Mouse (Mus musculus) neural tube, embryonic 13.5 days (tissue): ENCODE results near the gene Pdcl3. TPM values are rescaled to one million over a fixed set of nuclear protein-coding genes. Genes with fewer than 3 reads are reported as not detected.
A peak's percentile ranks its signal among the peaks of the same experiment; 100 is the strongest.

Experiments used
- ATAC-seq: fragments of 200-750 bp; cut with Nextera tagmentation; 2 replicates; pipeline ENCODE4 v1.8.0; 2017; ENCODE audit warnings: low read depth, mild to moderate bottlenecking, moderate TSS enrichment, moderate library complexity
- H3K27ac ChIP-seq: fragments of 300-500 bp; sonication (generic); replicated peaks from 2 replicates; pipeline ENCODE4 v1.5.1; 2015; ENCODE audit warnings: moderate library complexity, mild to moderate bottlenecking, inconsistent platforms
- H3K27me3 ChIP-seq: fragments of 300-500 bp; sonication (generic); 2 replicates; pipeline ENCODE4 v1.6.1; 2015; ENCODE audit warnings: mild to moderate bottlenecking, inconsistent platforms
- H3K36me3 ChIP-seq: fragments of 300-500 bp; sonication (generic); 2 replicates; pipeline ENCODE4 v1.6.1; 2015; ENCODE audit warnings: mild to moderate bottlenecking, inconsistent platforms
- H3K4me1 ChIP-seq: fragments of 300-500 bp; sonication (generic); replicated peaks from 2 replicates; pipeline ENCODE4 v1.6.1; 2015; ENCODE audit warnings: inconsistent platforms
- H3K4me2 ChIP-seq: fragments of 300-500 bp; sonication (generic); 2 replicates; pipeline ENCODE4 v1.6.1; 2015; ENCODE audit warnings: inconsistent platforms, mild to moderate bottlenecking, moderate library complexity
- H3K4me3 ChIP-seq: fragments of 300-500 bp; sonication (generic); 2 replicates; pipeline ENCODE4 v1.5.1; 2015; ENCODE audit warnings: mild to moderate bottlenecking, inconsistent platforms
- H3K9ac ChIP-seq: fragments of 300-500 bp; sonication (generic); 2 replicates; pipeline ENCODE4 v1.6.1; 2015; ENCODE audit warnings: moderate library complexity, mild to moderate bottlenecking, inconsistent platforms
- H3K9me3 ChIP-seq: fragments of 300-500 bp; sonication (generic); 2 replicates; pipeline ENCODE4 v1.6.1; 2016; ENCODE audit warnings: inconsistent platforms
- WGBS: fragments of 180-500 bp; shearing (Covaris S2); methylation state at CpG from one replicate; pipeline ENCODE4 v1.1.7; 2015; 5-methylcytosine and 5-hydroxymethylcytosine counted together
- polyA plus RNA-seq: library from polyadenylated mRNA; unstranded; fragments of >200 nt; fragmentation: Nextera tagmentation; extraction: Ambion mirVana; gene quantifications from 2 replicates; pipeline ENCODE4 v1.2.1, GENCODE M21; 2015

Pdcl3 gene
- polyA plus RNA-seq: 181 and 190 TPM in 2 replicates

DNA sequence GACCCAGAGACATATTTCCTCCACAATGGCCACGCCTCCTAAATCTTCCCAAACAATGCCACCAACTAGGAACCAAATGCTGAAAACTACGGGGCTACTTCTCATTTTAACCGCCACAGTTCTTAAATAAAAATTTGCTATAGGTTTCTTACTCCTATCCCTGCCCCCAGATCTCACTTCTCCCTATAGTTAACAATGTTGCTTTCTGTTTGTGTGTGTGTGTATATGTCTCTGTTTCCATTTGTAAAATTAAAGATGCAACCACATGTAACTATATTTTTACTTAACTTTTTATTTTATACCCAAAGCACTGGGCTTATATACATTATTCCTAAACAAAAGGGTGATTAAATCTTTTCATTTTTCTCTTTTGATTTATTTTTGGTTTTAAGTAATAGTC, at the start of gene Pdcl3:
Gene Pdcl3 (plus strand): TSS at position 301 of the 400 bp plus-strand sequence.
- ATAC-seq: no peak
- H3K36me3 ChIP-seq: no peaks in the 10 kb centered on the region
- no peaks in the 10 kb centered on the region for H3K9me3 ChIP-seq
- H3K4me3 ChIP-seq: no peak within 1 kb of the TSS
- no peak within 1 kb of the TSS for H3K9ac ChIP-seq
- peaks cover 23% of the 10 kb centered on the region for H3K4me1 ChIP-seq
- no peak within 1 kb of the TSS for H3K27ac ChIP-seq
- WGBS: 84% methylated on average over 3 of the region's 3 CpGs
- H3K27me3 ChIP-seq: no peaks in the 10 kb centered on the region
- no peak within 1 kb of the TSS for H3K4me2 ChIP-seq

DNA sequence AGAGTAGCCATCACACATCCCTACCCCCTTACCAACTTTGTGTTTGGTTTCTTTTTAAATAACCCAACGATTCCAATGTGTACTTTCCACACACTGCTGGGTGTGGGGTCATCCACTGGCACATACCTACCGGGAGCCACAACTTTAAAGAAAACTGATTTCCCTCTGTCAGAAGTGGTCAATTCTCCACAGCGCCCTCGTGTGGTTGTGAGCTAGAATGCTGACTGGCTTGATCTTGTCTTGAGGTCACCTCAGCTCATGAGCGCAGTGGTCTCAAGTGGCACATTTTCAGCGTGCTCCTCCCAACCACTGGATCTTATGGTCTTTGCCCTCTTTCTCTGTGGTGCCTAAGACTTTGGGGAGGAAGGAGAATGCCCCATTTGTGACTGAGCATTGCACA, 48.6 kb upstream of the Pdcl3 start:
- no peak overlapping the region for H3K9ac ChIP-seq
- no peak overlapping the region for H3K27ac ChIP-seq
- H3K27me3 ChIP-seq: 0 out of 2 replicates have a peak, but pooled peaks cover 10% of the 10 kb centered on the region
- WGBS: 22% methylated on average over 6 of the region's 6 CpGs
- H3K4me3 ChIP-seq: no peak overlapping the region
- H3K9me3 ChIP-seq: no peaks in the 10 kb centered on the region
- no peak overlapping the region for H3K4me2 ChIP-seq
- no peaks in the 10 kb centered on the region for H3K4me1 ChIP-seq
- no peak for ATAC-seq
- no peaks in the 10 kb centered on the region for H3K36me3 ChIP-seq

DNA sequence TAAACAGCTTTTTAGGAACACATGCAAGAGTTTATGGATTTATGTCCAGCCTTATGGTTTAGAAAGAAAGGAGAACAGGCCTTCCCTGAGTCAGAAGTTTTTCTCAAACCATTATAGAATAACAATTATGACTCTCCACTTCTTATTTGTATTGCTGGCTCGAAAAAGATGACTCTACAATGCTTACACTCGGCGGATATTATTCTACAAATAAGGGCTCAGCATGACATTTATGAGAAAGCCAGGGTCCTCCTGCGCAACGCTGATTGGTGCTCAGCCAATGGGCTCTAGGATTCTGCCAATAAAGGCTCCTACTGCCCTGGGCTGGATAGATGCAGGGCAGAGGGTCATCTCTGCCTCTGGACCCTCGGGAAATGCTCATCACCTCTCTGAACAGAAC, 46.6 kb upstream of the Pdcl3 start, which contains the start of gene Nms:
Gene Nms (plus strand): TSS at position 301 of the 400 bp plus-strand sequence.
- Histone ChIP-seq H3K4me1 (no peaks in the 10 kb centered on the region), H3K27ac (no peak within 1 kb of the TSS), H3K9me3 (no peaks in the 10 kb centered on the region), H3K9ac (no peak within 1 kb of the TSS), H3K4me3 (no peak within 1 kb of the TSS), H3K27me3 (0 out of 2 replicates have a peak, but pooled peaks cover 6% of the 10 kb centered on the region), H3K4me2 (no peak within 1 kb of the TSS), H3K36me3 (no peaks in the 10 kb centered on the region)
- 60% methylated on average over 6 of the region's 6 CpGs for WGBS
- ATAC-seq: no peak

DNA sequence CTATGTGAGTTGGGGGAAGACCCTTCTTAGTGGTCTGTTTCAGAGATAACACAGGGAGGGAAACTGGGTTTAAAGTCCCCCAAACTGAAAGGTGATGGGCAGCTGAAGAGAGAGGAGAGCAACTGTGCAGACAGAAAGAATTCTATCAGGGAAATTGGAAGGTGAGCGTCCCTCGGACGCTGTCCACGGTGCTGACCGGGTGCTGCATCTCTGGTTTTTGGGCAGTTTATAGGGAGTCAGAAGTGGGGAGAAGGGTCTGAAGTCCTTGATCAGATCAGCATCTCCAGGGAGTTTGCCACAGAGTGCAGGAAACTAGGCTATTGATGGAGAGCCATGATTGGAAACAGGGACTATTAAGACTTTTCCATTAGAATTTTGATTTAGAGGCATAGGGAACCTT, 45.8 kb upstream of the Pdcl3 start:
- 7% methylated on average over 5 of the region's 5 CpGs for whole genome bisulfite sequencing
- Histone ChIP-seq H3K27me3 (0 out of 2 replicates have a peak, but pooled peaks cover 6% of the 10 kb centered on the region), H3K4me1 (no peaks in the 10 kb centered on the region), H3K36me3 (no peaks in the 10 kb centered on the region), H3K27ac (no peak overlapping the region), H3K4me3 (no peak overlapping the region), H3K9me3 (no peaks in the 10 kb centered on the region), H3K9ac (no peak overlapping the region), H3K4me2 (no peak overlapping the region)
- no peak for ATAC-seq

DNA sequence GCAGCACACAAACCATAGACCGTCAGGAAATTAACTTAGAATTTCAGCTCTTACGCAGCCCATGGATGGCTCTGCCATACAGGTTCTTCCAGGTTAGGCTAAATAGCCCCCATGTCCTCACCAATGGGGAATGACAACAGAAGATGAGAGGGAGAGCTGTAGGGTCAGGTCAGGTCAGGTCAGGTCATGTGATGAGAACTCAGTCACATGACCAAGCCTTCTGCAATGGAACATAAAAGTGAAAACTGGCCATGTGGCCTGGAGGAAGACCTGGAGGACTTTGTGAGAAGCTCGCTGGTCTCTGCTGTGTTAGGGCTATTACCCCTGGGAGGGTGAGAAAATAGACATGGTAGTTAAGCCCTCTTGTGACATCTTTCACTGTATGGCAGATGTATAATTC, 29.0 kb upstream of the Pdcl3 start:
- Histone ChIP-seq H3K4me1 (no peaks in the 10 kb centered on the region), H3K9me3 (no peaks in the 10 kb centered on the region), H3K36me3 (no peaks in the 10 kb centered on the region), H3K4me3 (no peak overlapping the region), H3K27ac (no peak overlapping the region), H3K27me3 (no peaks in the 10 kb centered on the region), H3K4me2 (no peak overlapping the region), H3K9ac (no peak overlapping the region)
- WGBS: 93% methylated on average over 3 of the region's 3 CpGs
- no peak for ATAC-seq

DNA sequence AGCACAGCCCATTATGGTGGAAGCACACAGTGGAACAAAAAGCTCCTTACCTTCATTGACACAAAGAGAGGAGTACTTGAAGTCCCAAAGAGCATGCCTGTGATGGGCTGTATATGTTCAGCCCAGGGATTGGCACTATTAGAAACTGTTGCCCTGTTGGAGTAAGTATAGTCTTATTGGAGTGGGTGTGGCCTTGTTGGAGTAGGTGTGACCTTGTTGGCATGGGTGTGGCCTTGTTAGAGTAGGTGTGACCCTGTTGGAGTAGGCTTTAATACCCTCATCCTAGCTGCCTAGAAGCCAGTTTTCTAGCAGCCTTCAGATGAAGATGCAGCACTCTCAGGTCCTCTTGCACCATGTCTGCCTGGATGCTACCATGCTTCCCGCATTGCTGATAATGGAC, 16.3 kb upstream of the Pdcl3 start:
- 92% methylated on average over 1 of the region's 1 CpGs for WGBS
- no peaks in the 10 kb centered on the region for H3K27me3 ChIP-seq
- no peak overlapping the region for H3K4me2 ChIP-seq
- no peak overlapping the region for H3K9ac ChIP-seq
- no peak overlapping the region for H3K27ac ChIP-seq
- H3K9me3 ChIP-seq: no peaks in the 10 kb centered on the region
- H3K4me1 ChIP-seq: no peaks in the 10 kb centered on the region
- no peaks in the 10 kb centered on the region for H3K36me3 ChIP-seq
- no peak overlapping the region for H3K4me3 ChIP-seq
- ATAC-seq: no peak

DNA sequence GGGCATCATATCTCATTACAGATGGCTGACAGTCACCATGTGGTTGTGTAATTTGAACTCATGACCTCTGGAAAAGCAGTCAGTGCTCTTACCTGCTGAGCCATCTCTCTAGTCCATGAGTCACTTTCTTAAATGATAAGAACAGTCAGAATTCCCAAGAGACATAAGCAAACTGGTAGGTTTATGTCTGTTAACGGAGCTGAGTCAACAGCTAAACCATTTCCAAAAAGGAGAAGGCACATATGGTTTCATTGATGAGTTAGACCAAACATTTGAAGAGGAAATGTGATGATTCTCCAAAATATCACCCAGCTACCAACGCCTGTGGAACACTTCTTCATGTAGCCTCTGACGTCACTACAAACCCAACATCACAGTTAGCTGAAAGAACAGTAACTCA, 13.7 kb upstream of the Pdcl3 start:
- H3K36me3 ChIP-seq: no peaks in the 10 kb centered on the region
- no peak overlapping the region for H3K4me2 ChIP-seq
- WGBS: 78% methylated on average over 3 of the region's 3 CpGs
- no peaks in the 10 kb centered on the region for H3K9me3 ChIP-seq
- H3K4me1 ChIP-seq: no peaks in the 10 kb centered on the region
- H3K27ac ChIP-seq: no peak overlapping the region
- H3K27me3 ChIP-seq: no peaks in the 10 kb centered on the region
- no peak for ATAC-seq
- H3K9ac ChIP-seq: no peak overlapping the region
- H3K4me3 ChIP-seq: no peak overlapping the region

DNA sequence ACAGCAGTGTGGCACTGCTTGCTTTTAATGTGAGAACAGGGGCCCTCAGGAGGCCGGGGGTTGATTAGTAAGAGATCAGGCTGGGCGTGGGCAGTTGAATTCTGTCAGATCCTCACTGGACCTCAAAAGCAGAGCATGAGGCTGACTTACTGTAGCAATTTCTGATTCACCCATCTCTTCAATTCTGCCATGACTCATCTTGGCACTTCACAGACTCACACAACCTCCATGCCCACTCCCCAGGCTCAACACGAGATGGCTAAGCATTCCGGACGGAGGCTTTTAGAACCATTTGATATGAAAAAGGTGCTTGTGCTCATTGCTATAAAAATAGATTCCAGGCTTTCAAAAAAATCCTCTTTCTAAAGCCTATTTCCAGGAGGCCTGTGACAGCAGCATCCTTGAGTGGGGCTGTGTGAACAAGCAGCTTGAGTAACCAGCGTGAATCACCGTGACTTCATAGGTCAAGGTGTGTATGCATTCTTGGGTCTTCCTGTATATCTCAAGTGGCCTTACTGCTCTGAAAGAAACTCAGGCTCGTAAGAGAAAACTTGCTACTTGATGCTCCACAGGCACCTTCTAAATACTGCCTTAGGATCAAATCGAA, 12.3 kb upstream of the Pdcl3 start:
- no peak overlapping the region for H3K4me3 ChIP-seq
- 89% methylated on average over 9 of the region's 9 CpGs for WGBS
- ATAC-seq: no peak

DNA sequence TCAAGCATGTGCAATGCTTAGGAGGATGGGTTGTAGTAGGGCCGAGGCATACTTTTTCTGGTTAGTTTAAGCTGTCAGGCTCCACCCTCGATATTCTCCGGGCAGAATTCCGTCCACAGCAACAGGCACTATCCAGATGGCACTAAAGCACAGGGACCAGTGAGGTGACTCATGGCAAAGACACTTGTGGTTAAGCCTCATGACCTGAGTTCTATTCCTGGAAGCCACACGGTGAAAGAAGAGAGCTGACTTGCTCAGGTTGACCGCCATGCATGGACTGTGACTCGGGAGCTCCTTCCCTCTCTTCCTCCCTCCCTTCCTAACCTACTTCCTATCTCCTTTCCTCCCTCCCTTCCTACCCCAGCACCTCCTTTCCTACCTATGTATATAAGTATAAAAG, 5.5 kb upstream of the Pdcl3 start:
- 84% methylated on average over 7 of the region's 7 CpGs for WGBS
- ATAC-seq: no peak

More for the DNA sequence above, 12.3 kb upstream of the Pdcl3 start:
- Histone ChIP-seq H3K27me3 (no peaks in the 10 kb centered on the region), H3K9ac (no peak overlapping the region), H3K4me1 (no peaks in the 10 kb centered on the region), H3K9me3 (no peaks in the 10 kb centered on the region), H3K4me2 (no peak overlapping the region), H3K27ac (no peak overlapping the region), H3K36me3 (no peaks in the 10 kb centered on the region)

DNA sequence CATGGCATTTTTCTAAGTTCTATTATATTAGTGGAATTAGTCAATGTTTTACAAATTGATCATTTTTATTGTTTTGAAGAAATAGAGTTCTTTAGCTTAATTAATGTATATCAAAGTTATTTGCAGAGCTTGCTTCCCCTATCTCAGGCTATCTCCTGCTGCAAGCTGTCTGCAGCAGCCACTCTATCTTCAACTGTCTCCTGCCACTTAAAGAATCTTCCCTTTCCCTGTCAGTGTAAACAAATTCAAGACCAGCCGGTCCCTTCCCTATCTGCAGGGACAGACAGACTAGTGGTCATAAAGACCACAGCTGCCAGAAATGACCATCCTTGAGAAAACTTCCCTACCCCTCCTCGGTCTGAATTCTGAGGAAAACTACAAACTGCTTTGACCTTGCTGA, 1.5 kb upstream of the Pdcl3 start:
- no peak overlapping the region for H3K4me3 ChIP-seq
- no peak for ATAC-seq
- 78% methylated on average over 2 of the region's 2 CpGs for WGBS
- no peaks in the 10 kb centered on the region for H3K36me3 ChIP-seq
- no peaks in the 10 kb centered on the region for H3K9me3 ChIP-seq
- H3K9ac ChIP-seq: no peak overlapping the region
- no peaks in the 10 kb centered on the region for H3K27me3 ChIP-seq
- no peak overlapping the region for H3K4me2 ChIP-seq
- peaks cover 12% of the 10 kb centered on the region for H3K4me1 ChIP-seq
- H3K27ac ChIP-seq: no peak overlapping the region

More for the DNA sequence above, 5.5 kb upstream of the Pdcl3 start:
- H3K4me1 ChIP-seq: no peaks in the 10 kb centered on the region
- no peaks in the 10 kb centered on the region for H3K9me3 ChIP-seq
- no peaks in the 10 kb centered on the region for H3K36me3 ChIP-seq
- H3K4me2 ChIP-seq: no peak overlapping the region
- no peak overlapping the region for H3K27ac ChIP-seq
- no peaks in the 10 kb centered on the region for H3K27me3 ChIP-seq
- no peak overlapping the region for H3K4me3 ChIP-seq
- H3K9ac ChIP-seq: no peak overlapping the region

DNA sequence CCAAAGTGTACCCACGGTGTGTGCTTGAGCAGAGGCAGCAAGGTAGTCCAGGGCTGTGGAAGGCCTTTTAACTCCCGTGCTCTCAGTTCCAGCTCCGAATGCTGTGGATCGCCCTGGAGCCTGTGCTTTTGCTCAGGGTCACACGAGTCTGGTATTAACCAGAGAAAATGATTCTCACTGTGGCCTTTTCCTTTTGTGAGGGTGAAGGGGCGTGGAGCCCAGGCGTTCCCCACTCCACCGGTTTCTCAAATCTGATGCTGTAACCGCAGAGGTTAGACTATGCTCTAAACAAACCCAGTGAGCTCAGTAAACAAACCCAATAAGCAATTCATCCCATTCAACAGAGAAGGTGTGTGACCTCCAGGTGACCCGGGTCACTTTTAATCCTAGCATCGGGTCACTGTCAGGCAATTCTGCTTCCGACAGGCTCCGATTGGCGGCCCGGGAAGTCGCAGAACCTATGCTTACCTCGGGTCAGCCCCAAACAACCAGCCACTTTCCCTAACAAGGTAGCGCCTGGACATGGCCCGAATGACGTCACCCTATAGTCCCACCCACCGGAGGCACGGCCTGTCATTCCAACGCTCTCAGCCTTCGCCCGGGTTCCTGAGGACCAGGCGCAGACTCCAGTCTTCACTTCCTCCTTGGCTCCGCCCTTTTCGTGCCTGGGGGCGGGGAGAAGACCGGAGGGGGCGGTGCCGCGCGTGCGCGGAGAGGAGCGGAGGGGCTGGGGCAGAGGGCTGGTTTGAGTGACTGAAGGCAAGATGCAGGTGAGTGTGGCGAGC, 1.9 kb downstream of the Pdcl3 start:
- Histone ChIP-seq H3K4me2 (peak overlapping the region; percentile 69), H3K27ac (peak overlapping the region; percentile 78), H3K9me3 (no peaks in the 10 kb centered on the region), H3K4me3 (peak overlapping the region; percentile 73), H3K4me1 (peaks cover 29% of the 10 kb centered on the region), H3K36me3 (peaks cover 13% of the 10 kb centered on the region), H3K27me3 (no peaks in the 10 kb centered on the region), H3K9ac (peak overlapping the region; percentile 92)
- ATAC-seq: peak; percentile 97
- 5% methylated on average over 38 of the region's 38 CpGs for WGBS

DNA sequence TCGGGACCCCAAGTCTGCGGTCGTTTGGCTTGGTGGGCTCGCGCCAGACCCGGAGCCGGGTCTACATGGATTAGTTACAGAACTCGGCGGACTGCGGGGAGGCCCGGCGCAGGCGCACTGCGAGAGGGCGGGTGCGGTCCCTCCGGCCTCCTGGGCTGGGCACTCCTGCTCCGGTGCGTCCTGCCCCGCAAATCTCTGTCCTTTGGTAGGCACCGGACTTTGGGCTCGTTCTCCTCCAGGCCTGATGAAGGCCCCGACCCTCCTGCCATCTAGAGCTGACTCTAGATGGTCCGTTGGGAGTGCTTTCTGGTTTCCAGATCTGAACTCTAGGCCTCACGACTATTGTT, 2.4 kb downstream of the Pdcl3 start:
- 2% methylated on average over 25 of the region's 25 CpGs for WGBS
- H3K27ac ChIP-seq: peak overlapping the region; percentile 78
- H3K27me3 ChIP-seq: no peaks in the 10 kb centered on the region
- peaks cover 31% of the 10 kb centered on the region for H3K4me1 ChIP-seq
- peak overlapping the region; percentile 92 for H3K9ac ChIP-seq
- peak; percentile 87 for ATAC-seq
- peak overlapping the region; percentile 69 for H3K4me2 ChIP-seq
- H3K36me3 ChIP-seq: peaks cover 19% of the 10 kb centered on the region
- no peaks in the 10 kb centered on the region for H3K9me3 ChIP-seq
- H3K4me3 ChIP-seq: peak overlapping the region; percentile 73
